Mouse (Mus musculus): ENCODE data around the gene Prom1. TPM values are rescaled to one million over a fixed set of nuclear protein-coding genes. Genes with fewer than 3 reads are reported as not detected.

Gene Prom1
- total and polyA plus RNA-seq, 3 experiments: not detected

GRCm38 (mm10) chr5:44096996-44097395 lies 4.8 kb downstream of the Prom1 start:
- TF ChIP-seq GATA1 (IDR thresholded peaks at IDR 0.05; ENCODE audit: low read depth, low read length) (no peak), ZKSCAN1 (IDR thresholded peaks at IDR 0.05; ENCODE audit: low read depth, low read length) (no peak), SIN3A (IDR thresholded peaks at IDR 0.05; ENCODE audit: low read length) (no peak), MAX (IDR thresholded peaks at IDR 0.05; ENCODE audit: low read length) (no peak), TAL1 (IDR thresholded peaks at IDR 0.05; ENCODE audit: low read length) (no peak), ETS1 (IDR thresholded peaks at IDR 0.05; ENCODE audit: low read depth, low read length) (no peak), MYC (IDR thresholded peaks at IDR 0.05; ENCODE audit: low read depth, low read length) (no peak), RAD21 (IDR thresholded peaks at IDR 0.05; ENCODE audit: low read depth, low read length) (no peak), JUND (IDR thresholded peaks at IDR 0.05; ENCODE audit: low read depth, low read length) (no peak), MAFK (IDR thresholded peaks at IDR 0.05; ENCODE audit: borderline replicate concordance, low read depth, low read length) (no peak), TBP (IDR thresholded peaks at IDR 0.05; ENCODE audit: low read depth, low read length) (no peak)

GRCm38 (mm10) chr5:44096106-44096505 lies 5.7 kb downstream of the Prom1 start:
- TF ChIP-seq TCF12 (IDR thresholded peaks at IDR 0.05; ENCODE audit: low read depth, low read length): no peak
- no peak for TF ChIP-seq MAX (IDR thresholded peaks at IDR 0.05; ENCODE audit: low read length)
- Histone ChIP-seq H3K9me3 (replicated peaks; ENCODE audit: insufficient read depth, low read length) (no peaks in the 10 kb centered on the region), H3K36me3 (ENCODE audit: control insufficient read depth in 1 of 2, insufficient read depth in 2 of 2, low read length in 2 of 2) (no peaks in the 10 kb centered on the region), H3K4me3 (ENCODE audit: control insufficient read depth in 1 of 2, insufficient read depth in 1 of 2, low read depth in 2 of 2, low read length in 2 of 2) (no peak overlapping the region), H3K9ac (ENCODE audit: control insufficient read depth, low read depth, low read length, poor library complexity, severe bottlenecking) (no peak overlapping the region), H3K27me3 (ENCODE audit: control insufficient read depth in 1 of 2, insufficient read depth in 2 of 2, low read length in 2 of 2) (0 out of 4 replicates have a peak, but pooled peaks cover 0 to 1% of the 10 kb centered on the region in 2 experiments), H3K79me2 (ENCODE audit: control insufficient read depth, insufficient read depth, low read length, poor library complexity) (no peaks in the 10 kb centered on the region), H3K4me1 (ENCODE audit: control insufficient read depth in 1 of 2, insufficient read depth in 2 of 2, low read length in 2 of 2) (no peaks in the 10 kb centered on the region), H3K27ac (ENCODE audit: control insufficient read depth, low read depth, low read length) (no peak overlapping the region)
- no peak for DNase-seq (ENCODE audit: low read depth, low spot score)

More at GRCm38 (mm10) chr5:44096996-44097395, 4.8 kb downstream of the Prom1 start:
- H3K9me3 ChIP-seq (replicated peaks; ENCODE audit: insufficient read depth, low read length): no peaks in the 10 kb centered on the region
- no peaks in the 10 kb centered on the region for H3K79me2 ChIP-seq (ENCODE audit: control insufficient read depth, insufficient read depth, low read length, poor library complexity)
- 0 out of 4 replicates have a peak, but pooled peaks cover 0 to 1% of the 10 kb centered on the region in 2 experiments for H3K27me3 ChIP-seq (ENCODE audit: control insufficient read depth in 1 of 2, insufficient read depth in 2 of 2, low read length in 2 of 2)
- no peak for DNase-seq (ENCODE audit: low read depth, low spot score)
- H3K36me3 ChIP-seq (ENCODE audit: control insufficient read depth in 1 of 2, insufficient read depth in 2 of 2, low read length in 2 of 2): no peaks in the 10 kb centered on the region
- no peak overlapping the region for H3K9ac ChIP-seq (ENCODE audit: control insufficient read depth, low read depth, low read length, poor library complexity, severe bottlenecking)
- H3K27ac ChIP-seq (ENCODE audit: control insufficient read depth, low read depth, low read length): no peak overlapping the region
- no peak overlapping the region for H3K4me3 ChIP-seq (ENCODE audit: control insufficient read depth in 1 of 2, insufficient read depth in 1 of 2, low read depth in 2 of 2, low read length in 2 of 2)
- no peaks in the 10 kb centered on the region for H3K4me1 ChIP-seq (ENCODE audit: control insufficient read depth in 1 of 2, insufficient read depth in 2 of 2, low read length in 2 of 2)

DNA sequence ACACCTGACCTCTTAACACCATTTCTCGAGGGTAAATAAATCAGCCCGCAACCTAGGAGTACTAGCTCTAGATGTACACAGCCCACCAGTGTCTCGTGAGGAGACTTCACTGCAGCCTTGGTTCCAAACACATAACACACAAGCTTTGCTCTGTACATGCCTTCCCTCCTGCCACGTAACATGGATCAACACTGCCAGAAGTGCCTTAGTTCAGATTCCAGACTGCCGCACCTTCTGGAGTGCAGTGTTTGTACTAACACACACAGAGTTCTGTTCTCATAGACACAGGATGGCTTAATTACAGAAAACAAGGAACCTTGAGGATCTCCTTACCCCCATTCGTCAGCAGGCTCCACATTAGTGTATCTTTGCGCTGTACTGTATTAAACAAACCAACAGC lies 6.1 kb downstream of the Prom1 start:
- no peak for TF ChIP-seq JUND (IDR thresholded peaks at IDR 0.05; ENCODE audit: low read depth, low read length)
- no peak for TF ChIP-seq CHD1 (IDR thresholded peaks at IDR 0.05; ENCODE audit: low read depth, low read length)
- TF ChIP-seq ZC3H11A (IDR thresholded peaks at IDR 0.05; ENCODE audit: low read depth, low read length): no peak
- no peak for TF ChIP-seq KAT2A (conservative IDR thresholded peaks at IDR 0.05; ENCODE audit: low read depth, low read length)
- TF ChIP-seq MEF2A (IDR thresholded peaks at IDR 0.05; ENCODE audit: extremely low read depth, insufficient replicate concordance, low read depth, low read length, poor library complexity, severe bottlenecking): no peak
- no peak for TF ChIP-seq SMC3 (IDR thresholded peaks at IDR 0.05; ENCODE audit: low read depth, low read length)
- no peak for TF ChIP-seq RAD21 (IDR thresholded peaks at IDR 0.05; ENCODE audit: low read depth, low read length)
- no peak for TF ChIP-seq ZNF384 (IDR thresholded peaks at IDR 0.05; ENCODE audit: low read depth, low read length)
- TF ChIP-seq EP300 (IDR thresholded peaks at IDR 0.05; ENCODE audit: low read depth in 1 of 2, low read length in 2 of 2): no peak
- TF ChIP-seq ELF1 (IDR thresholded peaks at IDR 0.05; ENCODE audit: low read depth, low read length): no peak
- TF ChIP-seq NELFE (IDR thresholded peaks at IDR 0.05; ENCODE audit: low read depth, low read length): no peak
- TF ChIP-seq TCF12 (IDR thresholded peaks at IDR 0.05; ENCODE audit: low read depth, low read length): no peak
- no peak for TF ChIP-seq USF1 (IDR thresholded peaks at IDR 0.05; ENCODE audit: low read depth, low read length)
- TF ChIP-seq E2F4 (IDR thresholded peaks at IDR 0.05; ENCODE audit: borderline replicate concordance, low read depth, low read length): no peak
- Histone ChIP-seq H3K4me1 (ENCODE audit: control insufficient read depth in 1 of 2, insufficient read depth in 2 of 2, low read length in 2 of 2) (no peaks in the 10 kb centered on the region), H3K27me3 (ENCODE audit: control insufficient read depth in 1 of 2, insufficient read depth in 2 of 2, low read length in 2 of 2) (no peaks in the 10 kb centered on the region), H3K36me3 (ENCODE audit: control insufficient read depth in 1 of 2, insufficient read depth in 2 of 2, low read length in 2 of 2) (no peaks in the 10 kb centered on the region), H3K9ac (ENCODE audit: control insufficient read depth, low read depth, low read length, poor library complexity, severe bottlenecking) (no peak overlapping the region), H3K79me2 (ENCODE audit: control insufficient read depth, insufficient read depth, low read length, poor library complexity) (no peaks in the 10 kb centered on the region), H3K4me3 (ENCODE audit: control insufficient read depth in 1 of 2, insufficient read depth in 1 of 2, low read depth in 2 of 2, low read length in 2 of 2) (no peak overlapping the region), H3K9me3 (replicated peaks; ENCODE audit: insufficient read depth, low read length) (no peaks in the 10 kb centered on the region), H3K27ac (ENCODE audit: control insufficient read depth, low read depth, low read length) (no peak overlapping the region)
- DNase-seq (ENCODE audit: low read depth, low spot score): no peak
